Mouse (Mus musculus) ES-CJ7 (cell line): ENCODE measurements around the gene Mmaa.

ENCODE experiments used
- DNase-seq: peaks from one replicate; pipeline ENCODE4 v3.0.0; 2011; ENCODE audit warnings: low read depth, low spot score

The Mmaa gene

GRCm38 (mm10) chr8:79294610-79295275 lies at the start of gene Mmaa:
TSS of gene Mmaa (minus strand) at chr8:79294937.
- peak; percentile 98 for DNase-seq

- DNase-seq: no peak
Observed at GRCm38 (mm10) chr8:79341236-79341635, 46.5 kb upstream of the Mmaa start.

GRCm38 (mm10) chr8:79339555-79339954 lies 44.8 kb upstream of the Mmaa start:
- DNase-seq: peak; percentile 51

GRCm38 (mm10) chr8:79338619-79339018 lies 43.9 kb upstream of the Mmaa start:
- DNase-seq: no peak

- peak; percentile 32 for DNase-seq
Observed at GRCm38 (mm10) chr8:79332109-79332900, 37.6 kb upstream of the Mmaa start.

GRCm38 (mm10) chr8:79331571-79331970 lies 36.8 kb upstream of the Mmaa start:
- DNase-seq: peak; percentile 61

- DNase-seq: no peak
Observed at GRCm38 (mm10) chr8:79331017-79331416, 36.3 kb upstream of the Mmaa start.

- DNase-seq: no peak
Observed at GRCm38 (mm10) chr8:79329735-79330134, 35.0 kb upstream of the Mmaa start.

GRCm38 (mm10) chr8:79329182-79329581 lies 34.4 kb upstream of the Mmaa start:
- DNase-seq: no peak

GRCm38 (mm10) chr8:79325510-79325909 lies 30.8 kb upstream of the Mmaa start:
- DNase-seq: no peak

GRCm38 (mm10) chr8:79324928-79325327 lies 30.2 kb upstream of the Mmaa start:
- no peak for DNase-seq

GRCm38 (mm10) chr8:79324036-79324435 lies 29.3 kb upstream of the Mmaa start:
- no peak for DNase-seq

- no peak for DNase-seq
Observed at GRCm38 (mm10) chr8:79323121-79323520, 28.4 kb upstream of the Mmaa start.

- DNase-seq: no peak
Observed at GRCm38 (mm10) chr8:79310801-79311200, 16.1 kb upstream of the Mmaa start.

- peak; percentile 62 for DNase-seq
Observed at GRCm38 (mm10) chr8:79305941-79306340, 11.2 kb upstream of the Mmaa start.

- DNase-seq: no peak
Observed at GRCm38 (mm10) chr8:79301548-79301947, 6.8 kb upstream of the Mmaa start.

GRCm38 (mm10) chr8:79299704-79300103 lies 5.0 kb upstream of the Mmaa start:
- no peak for DNase-seq

- peak; percentile 77 for DNase-seq
Observed at GRCm38 (mm10) chr8:79297763-79298162, 3.0 kb upstream of the Mmaa start.

- peak; percentile 29 for DNase-seq
Observed at GRCm38 (mm10) chr8:79295276-79296105, 754 bp upstream of the Mmaa start.

- no peak for DNase-seq
Observed at GRCm38 (mm10) chr8:79293841-79294240, 896 bp downstream of the Mmaa start.

- DNase-seq: no peak
Observed at GRCm38 (mm10) chr8:79292712-79293264, 1.9 kb downstream of the Mmaa start.

- no peak for DNase-seq
Observed at GRCm38 (mm10) chr8:79289592-79289991, 5.1 kb downstream of the Mmaa start.
